Comparison of ENCODE assay signal across 27 mouse cellular contexts in genomic region chr16:42048138-42048537, GRCm38 (mm10).
DNase-seq lines count a peak whose midpoint lies in the region; ATAC-seq and TF ChIP-seq lines count a peak whose summit lies in the region.
"Had no signal": no experiment of that assay in that cellular context is flagged by ENCODE, and none has a peak within 500 bp of the region (broad histone marks: within the 10 kb centered on the region; RNA-seq: fewer than 3 reads in every experiment).

No protein-coding gene starts in this region.

- no peaks in the 10 kb centered on the region for H3K9me3 ChIP-seq in midbrain, embryonic 11.5 days (ENCODE audit: control insufficient read depth, low read length)
- H3K9me3 ChIP-seq: embryonic facial prominence, embryonic 10.5 days; embryonic facial prominence, embryonic 13.5 days; forebrain, embryonic 12.5 days; forebrain, embryonic 15.5 days; heart, embryonic 12.5 days; heart, embryonic 15.5 days; hindbrain, embryonic 10.5 days; hindbrain, embryonic 13.5 days; intestine, embryonic 15.5 days had no signal

- ATAC-seq in cerebellum, adult (ENCODE audit: insufficient number of reproducible peaks, low FRiP score, low TSS enrichment): peak; percentile 66; the same call in 1 of the 2 replicates
- ATAC-seq in midbrain, embryonic 11.5 days (ENCODE audit: low FRiP score): no peak
- ATAC-seq: activated CD4-positive, CD25-positive, alpha-beta regulatory T cell, adult 4 months; forebrain, embryonic 15.5 days; hindbrain, embryonic 16.5 days; intestine, embryonic 15.5 days had no signal

- peaks cover 5% of the 10 kb centered on the region; the same call in 1 of the 2 replicates for H3K4me1 ChIP-seq in cerebellum, adult 2 months (ENCODE audit: control insufficient read depth, insufficient read depth, low read length)
- H3K4me1 ChIP-seq in midbrain, embryonic 11.5 days (ENCODE audit: control insufficient read depth, insufficient read depth, low read length): no peaks in the 10 kb centered on the region
- H3K4me1 ChIP-seq: embryonic facial prominence, embryonic 10.5 days; embryonic facial prominence, embryonic 13.5 days; forebrain, embryonic 12.5 days; forebrain, embryonic 15.5 days; heart, embryonic 12.5 days; heart, embryonic 15.5 days; hindbrain, embryonic 10.5 days; hindbrain, embryonic 13.5 days; intestine, embryonic 15.5 days had no signal

- H3K36me3 ChIP-seq in midbrain, embryonic 11.5 days (ENCODE audit: control insufficient read depth, insufficient read depth, low read length): no peaks in the 10 kb centered on the region
- H3K36me3 ChIP-seq: embryonic facial prominence, embryonic 10.5 days; embryonic facial prominence, embryonic 13.5 days; forebrain, embryonic 12.5 days; forebrain, embryonic 15.5 days; heart, embryonic 12.5 days; heart, embryonic 15.5 days; hindbrain, embryonic 10.5 days; hindbrain, embryonic 13.5 days; intestine, embryonic 15.5 days had no signal

- no peak for DNase-seq in cerebellum, adult 11 months
- peak; percentile 40 to 65 for DNase-seq in cerebellum, adult 2 months
- DNase-seq in cerebellum, postnatal 4 days (ENCODE audit: low spot score in 2 of 2): no peak
- peak; percentile 38 to 40 for DNase-seq in cerebellum, postnatal 25 days
- no peak for DNase-seq in layer of hippocampus, postnatal 14 days (ENCODE audit: low spot score in 2 of 2)
- DNase-seq in midbrain, embryonic 11.5 days (ENCODE audit: low spot score, missing footprints): no peak
- DNase-seq: adrenal gland, adult 8-10 months; adrenal gland, postnatal 36 days; embryo, embryonic 11 days; gastrocnemius, postnatal 25 days; heart, adult 18-20 months; heart, postnatal 10 days; heart, postnatal 36 days; kidney, adult 11 months had no signal

- no peak overlapping the region for H3K4me2 ChIP-seq in midbrain, embryonic 11.5 days
- H3K4me2 ChIP-seq: embryonic facial prominence, embryonic 13.5 days; forebrain, embryonic 12.5 days; forebrain, embryonic 15.5 days; heart, embryonic 12.5 days; heart, embryonic 15.5 days; hindbrain, embryonic 13.5 days; intestine, embryonic 15.5 days had no signal

- no peak for TF ChIP-seq CTCF in cerebellum, adult 2 months (IDR thresholded peaks at IDR 0.05; ENCODE audit: borderline replicate concordance, insufficient read depth, low read depth, low read length)

- no peak for TF ChIP-seq POLR2A in cerebellum, adult 2 months (IDR thresholded peaks at IDR 0.05; ENCODE audit: borderline replicate concordance, insufficient read depth, low read length)

- no peaks in the 10 kb centered on the region for H3K27me3 ChIP-seq in cerebellum, adult 2 months (ENCODE audit: control insufficient read depth, insufficient read depth, low read length)
- no peaks in the 10 kb centered on the region for H3K27me3 ChIP-seq in midbrain, embryonic 11.5 days (ENCODE audit: control insufficient read depth, insufficient read depth, low read length)
- H3K27me3 ChIP-seq: embryonic facial prominence, embryonic 13.5 days; forebrain, embryonic 12.5 days; forebrain, embryonic 15.5 days; heart, embryonic 12.5 days; heart, embryonic 15.5 days; hindbrain, embryonic 13.5 days; intestine, embryonic 15.5 days had no signal

- no peak overlapping the region for H3K4me3 ChIP-seq in cerebellum, adult 2 months (replicated peaks; ENCODE audit: insufficient read depth, low read depth, low read length)
- H3K4me3 ChIP-seq in midbrain, embryonic 11.5 days (ENCODE audit: low read depth, low read length): no peak overlapping the region
- H3K4me3 ChIP-seq: embryonic facial prominence, embryonic 10.5 days; embryonic facial prominence, embryonic 13.5 days; erythroblast, embryonic 14.5 days; forebrain, embryonic 12.5 days; forebrain, embryonic 15.5 days; heart, embryonic 12.5 days; heart, embryonic 15.5 days; hindbrain, embryonic 10.5 days; hindbrain, embryonic 13.5 days; intestine, embryonic 15.5 days had no signal

- no peak overlapping the region for H3K9ac ChIP-seq in midbrain, embryonic 11.5 days (ENCODE audit: low read length)
- H3K9ac ChIP-seq: embryonic facial prominence, embryonic 13.5 days; forebrain, embryonic 12.5 days; forebrain, embryonic 15.5 days; heart, embryonic 12.5 days; heart, embryonic 15.5 days; hindbrain, embryonic 13.5 days; intestine, embryonic 15.5 days had no signal

- peak overlapping the region; percentile 17; the same call in 1 of the 2 replicates for H3K27ac ChIP-seq in cerebellum, adult 2 months (ENCODE audit: insufficient read depth, low read length)
- H3K27ac ChIP-seq in midbrain, embryonic 11.5 days (ENCODE audit: low read depth, low read length): no peak overlapping the region
- H3K27ac ChIP-seq: embryonic facial prominence, embryonic 10.5 days; embryonic facial prominence, embryonic 13.5 days; forebrain, embryonic 12.5 days; forebrain, embryonic 15.5 days; heart, embryonic 15.5 days; hindbrain, embryonic 10.5 days; hindbrain, embryonic 13.5 days; intestine, embryonic 15.5 days had no signal

Comparison
In these comparisons a context has a peak if more than half of its experiments do, and no peak if none do; other contexts are left out.
1. DNase-seq: peak in cerebellum, adult 2 months (2 of 2) and cerebellum, postnatal 25 days (2 of 2); none in cerebellum, adult 11 months (single experiment), cerebellum, postnatal 4 days (0 of 2), layer of hippocampus, postnatal 14 days (0 of 2) and midbrain, embryonic 11.5 days (single experiment).